Comparison of ENCODE assay signal across 26 mouse cellular contexts in genomic region chr8:119933681-119934080, GRCm38 (mm10). TPM values are rescaled to one million over a fixed set of nuclear protein-coding genes. Genes with fewer than 3 reads are reported as not detected.
DNase-seq lines count a peak whose midpoint lies in the region; ATAC-seq and TF ChIP-seq lines count a peak whose summit lies in the region.
"Had no signal": no experiment of that assay in that cellular context is flagged by ENCODE, and none has a peak within 500 bp of the region (broad histone marks: within the 10 kb centered on the region; RNA-seq: fewer than 3 reads in every experiment).

No protein-coding gene starts in this region.

- no peak overlapping the region for H3K9ac ChIP-seq in kidney, embryonic 14.5 days (ENCODE audit: low read depth, low read length)
- H3K9ac ChIP-seq in liver, embryonic 13.5 days, result no peak overlapping the region
- H3K9ac ChIP-seq in liver, postnatal 0 days (replicated peaks), result no peak overlapping the region
- H3K9ac ChIP-seq: embryonic facial prominence, embryonic 12.5 days; forebrain, embryonic 13.5 days; forebrain, embryonic 15.5 days had no signal

- WGBS in kidney, embryonic 14.5 days, result 86% methylated on average over 4 of the region's 4 CpGs
- 84% methylated on average over 4 of the region's 4 CpGs for WGBS in liver, embryonic 13.5 days (ENCODE audit: insufficient replicate concordance)
- 80% methylated on average over 4 of the region's 4 CpGs for WGBS in liver, postnatal 0 days (ENCODE audit: insufficient replicate concordance)

- TF ChIP-seq EP300 in liver, postnatal 0 days (IDR thresholded peaks at IDR 0.05; ENCODE audit: low read depth), result no peak

- no peak for ATAC-seq in kidney, embryonic 14.5 days (ENCODE audit: low FRiP score, low TSS enrichment)
- ATAC-seq in liver, embryonic 13.5 days (ENCODE audit: low read depth), result 0 out of 2 replicates have a peak, but pooled peaks have one; percentile 19
- ATAC-seq in liver, postnatal 0 days, result no peak
- ATAC-seq: activated CD4-positive, CD25-positive, alpha-beta regulatory T cell, adult 4 months; CD4-positive, CD25-positive, alpha-beta regulatory T cell, adult 4 months; forebrain, embryonic 13.5 days; forebrain, embryonic 15.5 days; Patski had no signal

- no peaks in the 10 kb centered on the region for H3K4me1 ChIP-seq in kidney, embryonic 14.5 days (ENCODE audit: control insufficient read depth, insufficient read depth, low read length)
- H3K4me1 ChIP-seq in liver, embryonic 13.5 days (replicated peaks), result peaks cover 45% of the 10 kb centered on the region
- H3K4me1 ChIP-seq in liver, postnatal 0 days (ENCODE audit: insufficient read depth), result 0 out of 2 replicates have a peak, but pooled peaks cover 2% of the 10 kb centered on the region
- H3K4me1 ChIP-seq: embryonic facial prominence, embryonic 10.5 days; embryonic facial prominence, embryonic 12.5 days; forebrain, embryonic 13.5 days had no signal

- H3K4me2 ChIP-seq in kidney, embryonic 14.5 days (replicated peaks; ENCODE audit: low read depth, low read length), result no peak overlapping the region
- no peak overlapping the region for H3K4me2 ChIP-seq in liver, embryonic 13.5 days
- H3K4me2 ChIP-seq in liver, postnatal 0 days (ENCODE audit: low read depth, low read length), result no peak overlapping the region
- H3K4me2 ChIP-seq: embryonic facial prominence, embryonic 12.5 days; forebrain, embryonic 13.5 days; forebrain, embryonic 15.5 days had no signal

- H3K27ac ChIP-seq in kidney, embryonic 14.5 days (ENCODE audit: low read depth, low read length), result no peak overlapping the region
- H3K27ac ChIP-seq in liver, embryonic 13.5 days, result no peak overlapping the region
- H3K27ac ChIP-seq in liver, postnatal 0 days (ENCODE audit: low read depth), result no peak overlapping the region
- H3K27ac ChIP-seq: embryonic facial prominence, embryonic 10.5 days; embryonic facial prominence, embryonic 12.5 days; forebrain, embryonic 13.5 days; forebrain, embryonic 15.5 days had no signal

- peak; percentile 51 for DNase-seq in kidney, adult 11 months
- DNase-seq in kidney, postnatal 4 days, result no peak
- DNase-seq in kidney, adult 9 months, result peak; percentile 74
- no peak for DNase-seq in liver, embryonic 13.5 days
- no peak for DNase-seq in liver, postnatal 0 days
- DNase-seq: adrenal gland, adult 8-10 months; adrenal gland, postnatal 14 days; adrenal gland, postnatal 36 days; B cell, adult 2 months; cerebellum, adult 11-12 months; cerebellum, adult 2 months; cerebellum, adult 9-10 months; cerebellum, postnatal 10 days; cerebellum, postnatal 25 days had no signal

- H3K36me3 ChIP-seq in kidney, embryonic 14.5 days (ENCODE audit: control insufficient read depth, insufficient read depth, low read length), result peaks cover 53% of the 10 kb centered on the region
- H3K36me3 ChIP-seq in liver, embryonic 13.5 days, result peaks cover 71% of the 10 kb centered on the region
- peaks cover 31% of the 10 kb centered on the region for H3K36me3 ChIP-seq in liver, postnatal 0 days (replicated peaks; ENCODE audit: insufficient read depth, low read length)

- H3K4me3 ChIP-seq in kidney, embryonic 14.5 days (ENCODE audit: low read length), result no peak overlapping the region
- H3K4me3 ChIP-seq in liver, embryonic 13.5 days (replicated peaks), result no peak overlapping the region
- no peak overlapping the region for H3K4me3 ChIP-seq in liver, postnatal 0 days (ENCODE audit: low read depth, low read length)
- H3K4me3 ChIP-seq: embryonic facial prominence, embryonic 10.5 days; embryonic facial prominence, embryonic 12.5 days; forebrain, embryonic 13.5 days; forebrain, embryonic 15.5 days had no signal

- H3K27me3 ChIP-seq in kidney, embryonic 14.5 days (ENCODE audit: control insufficient read depth, insufficient read depth, low read length), result no peaks in the 10 kb centered on the region
- H3K27me3 ChIP-seq in liver, embryonic 13.5 days, result no peaks in the 10 kb centered on the region
- H3K27me3 ChIP-seq in liver, postnatal 0 days (ENCODE audit: insufficient read depth, low read length), result no peaks in the 10 kb centered on the region
- H3K27me3 ChIP-seq: CH12.LX; embryonic facial prominence, embryonic 12.5 days; forebrain, embryonic 13.5 days; forebrain, embryonic 15.5 days; Patski had no signal

- no peaks in the 10 kb centered on the region for H3K9me3 ChIP-seq in kidney, embryonic 14.5 days (ENCODE audit: control insufficient read depth, low read length)
- H3K9me3 ChIP-seq in liver, embryonic 13.5 days (replicated peaks), result no peaks in the 10 kb centered on the region
- H3K9me3 ChIP-seq in liver, postnatal 0 days (ENCODE audit: low read length), result no peaks in the 10 kb centered on the region
- H3K9me3 ChIP-seq: embryonic facial prominence, embryonic 10.5 days; embryonic facial prominence, embryonic 12.5 days; forebrain, embryonic 13.5 days; forebrain, embryonic 15.5 days; G1E had no signal

- no peak for TF ChIP-seq CTCF in liver, postnatal 0 days (IDR thresholded peaks at IDR 0.05; ENCODE audit: low read depth)

RNA-seq across cellular contexts. Expression of gene Gm20388, which starts 23.0 kb away (rescaled TPM):
- 5.7 TPM in 1 of 2 replicates, not detected in the other for polyA plus RNA-seq in kidney, embryonic 14.5 days (2014; fragmentation: Nextera tagmentation; extraction: Ambion mirVana)
- polyA plus RNA-seq in liver, embryonic 13.5 days (2015; fragmentation: Nextera tagmentation; extraction: Ambion mirVana), result not detected in 2 replicates
- not detected in 2 replicates for polyA plus RNA-seq in liver, postnatal 0 days (2015; fragmentation: Nextera tagmentation; extraction: Ambion mirVana)
- polyA plus RNA-seq: embryonic facial prominence, embryonic 12.5 days; embryonic facial prominence, embryonic 14.5 days; forebrain, embryonic 11.5 days; forebrain, embryonic 15.5 days had no signal

RNA-seq across cellular contexts. Expression of gene Usp10, which starts 23.5 kb away (rescaled TPM):
- polyA plus RNA-seq in kidney, embryonic 14.5 days (2014; fragmentation: Nextera tagmentation; extraction: Ambion mirVana), result 91.9 and 156 TPM in 2 replicates
- 93.8 and 106 TPM in 2 replicates for polyA plus RNA-seq in liver, embryonic 13.5 days (2015; fragmentation: Nextera tagmentation; extraction: Ambion mirVana)
- 44.1 and 46.5 TPM in 2 replicates for polyA plus RNA-seq in liver, postnatal 0 days (2015; fragmentation: Nextera tagmentation; extraction: Ambion mirVana)

RNA-seq across cellular contexts. Expression of gene Crispld2, which starts 58.6 kb away (rescaled TPM):
- 4.9 and 5.2 TPM in 2 replicates for polyA plus RNA-seq in kidney, embryonic 14.5 days (2014; fragmentation: Nextera tagmentation; extraction: Ambion mirVana)
- 0.74 and 0.80 TPM in 2 replicates for polyA plus RNA-seq in liver, embryonic 13.5 days (2015; fragmentation: Nextera tagmentation; extraction: Ambion mirVana)
- 2.1 and 2.5 TPM in 2 replicates for polyA plus RNA-seq in liver, postnatal 0 days (2015; fragmentation: Nextera tagmentation; extraction: Ambion mirVana)
- polyA plus RNA-seq: activated CD4-positive, CD25-positive, alpha-beta regulatory T cell, adult 4 months had no signal

Comparison
In these comparisons a context has a peak if more than half of its experiments do, and no peak if none do; other contexts are left out.
1. DNase-seq: peak in kidney, adult 11 months (single experiment) and kidney, adult 9 months (single experiment); none in kidney, postnatal 4 days (0 of 2), liver, embryonic 13.5 days (single experiment) and liver, postnatal 0 days (single experiment).